Mouse (Mus musculus): ENCODE data around the gene Ramp2.

GRCm38 (mm10) chr11:101259261-101259712 lies 13.5 kb downstream of the Ramp2 start:
- TF ChIP-seq CTCF (IDR thresholded peaks at IDR 0.05; ENCODE audit: borderline replicate concordance, insufficient read depth, low read length) = no peak
- TF ChIP-seq POLR2A (IDR thresholded peaks at IDR 0.05; ENCODE audit: low read depth, low read length) = no peak

All from embryonic fibroblast, embryonic 13.5 days (primary cell).